In the genomic region with DNA sequence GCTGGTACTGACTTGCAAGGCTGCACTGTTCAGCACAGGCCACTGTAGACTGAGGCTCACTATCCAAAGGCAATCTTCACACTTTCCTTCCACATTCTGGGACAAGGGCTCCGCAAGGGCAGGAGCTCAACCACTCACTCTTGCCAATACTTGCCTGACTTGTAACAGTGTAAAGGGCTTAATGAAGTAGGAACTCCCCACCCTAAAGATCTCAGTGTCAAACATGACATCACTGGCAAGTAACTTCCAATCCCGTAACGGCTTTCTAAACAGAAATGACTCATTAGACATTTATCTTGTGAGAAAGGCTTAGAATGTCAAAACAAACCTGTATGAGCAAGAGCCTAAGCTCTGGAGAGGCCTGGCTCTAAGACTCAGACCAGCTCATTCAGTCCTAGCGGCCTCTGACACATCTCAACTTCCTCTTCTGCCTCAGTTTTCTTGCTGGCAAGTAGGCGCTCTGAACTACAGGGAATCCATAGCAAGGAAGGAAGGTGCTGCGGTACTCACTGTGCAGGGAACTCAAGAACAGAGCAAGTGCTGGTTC, we compare ENCODE assay signal across 8 mouse cellular contexts. TPM values are rescaled to one million over a fixed set of nuclear protein-coding genes. Genes with fewer than 3 reads are reported as not detected.
A peak's percentile ranks its signal among the peaks of the same experiment; 100 is the strongest.
DNase-seq lines count a peak whose midpoint lies in the region; ATAC-seq and TF ChIP-seq lines count a peak whose summit lies in the region.

No protein-coding gene starts in this region.

- no peak for TF ChIP-seq POLR2A in olfactory bulb, adult 2 months (IDR thresholded peaks at IDR 0.05; ENCODE audit: insufficient read depth, low read depth, low read length)

- peaks cover 19% of the 10 kb centered on the region for H3K4me1 ChIP-seq in kidney, postnatal 0 days (replicated peaks; ENCODE audit: insufficient read depth, low read length)
- peaks cover 36% of the 10 kb centered on the region for H3K4me1 ChIP-seq in intestine, embryonic 14.5 days (replicated peaks; ENCODE audit: control insufficient read depth, insufficient read depth, low read length)
- peaks cover 15% of the 10 kb centered on the region for H3K4me1 ChIP-seq in olfactory bulb, adult 2 months (ENCODE audit: control insufficient read depth, insufficient read depth, low read length)
- peaks cover 30% of the 10 kb centered on the region for H3K4me1 ChIP-seq in kidney, embryonic 15.5 days
- no peaks in the 10 kb centered on the region for H3K4me1 ChIP-seq in hindbrain, embryonic 11.5 days (replicated peaks; ENCODE audit: control insufficient read depth, insufficient read depth, low read length)

- peaks cover 34% of the 10 kb centered on the region for H3K36me3 ChIP-seq in kidney, postnatal 0 days (ENCODE audit: insufficient read depth, low read length)
- H3K36me3 ChIP-seq in intestine, embryonic 14.5 days (ENCODE audit: control insufficient read depth, insufficient read depth, low read length) = peaks cover 46% of the 10 kb centered on the region
- H3K36me3 ChIP-seq in kidney, embryonic 15.5 days = peaks cover 51% of the 10 kb centered on the region
- H3K36me3 ChIP-seq in hindbrain, embryonic 11.5 days (ENCODE audit: control insufficient read depth, insufficient read depth, low read length) = peaks cover 3% of the 10 kb centered on the region; the same call in 1 of the 2 replicates

- H3K9me3 ChIP-seq in kidney, postnatal 0 days (replicated peaks; ENCODE audit: low read length) = no peaks in the 10 kb centered on the region
- H3K9me3 ChIP-seq in intestine, embryonic 14.5 days (ENCODE audit: control insufficient read depth, low read length) = no peaks in the 10 kb centered on the region
- no peaks in the 10 kb centered on the region for H3K9me3 ChIP-seq in kidney, embryonic 15.5 days (replicated peaks)
- no peaks in the 10 kb centered on the region for H3K9me3 ChIP-seq in hindbrain, embryonic 11.5 days (ENCODE audit: control insufficient read depth, low read length)

- no peak overlapping the region for H3K4me2 ChIP-seq in kidney, postnatal 0 days (ENCODE audit: low read length)
- H3K4me2 ChIP-seq in intestine, embryonic 14.5 days (ENCODE audit: low read length) = no peak overlapping the region; the same call in 1 of the 2 replicates
- no peak overlapping the region for H3K4me2 ChIP-seq in kidney, embryonic 15.5 days
- H3K4me2 ChIP-seq in hindbrain, embryonic 11.5 days (replicated peaks; ENCODE audit: low read depth, low read length) = no peak overlapping the region

- H3K27me3 ChIP-seq in kidney, postnatal 0 days (ENCODE audit: insufficient read depth, low read length) = no peaks in the 10 kb centered on the region
- H3K27me3 ChIP-seq in intestine, embryonic 14.5 days (replicated peaks; ENCODE audit: control insufficient read depth, insufficient read depth, low read length) = no peaks in the 10 kb centered on the region
- no peaks in the 10 kb centered on the region for H3K27me3 ChIP-seq in kidney, embryonic 15.5 days
- H3K27me3 ChIP-seq in hindbrain, embryonic 11.5 days (ENCODE audit: control insufficient read depth, insufficient read depth, low read length) = no peaks in the 10 kb centered on the region

- H3K4me3 ChIP-seq in kidney, postnatal 0 days (replicated peaks; ENCODE audit: low read depth, low read length) = no peak overlapping the region
- H3K4me3 ChIP-seq in intestine, embryonic 14.5 days (ENCODE audit: low read depth, low read length) = no peak overlapping the region
- no peak overlapping the region for H3K4me3 ChIP-seq in olfactory bulb, adult 2 months (ENCODE audit: insufficient read depth, low read depth, low read length)
- H3K4me3 ChIP-seq in kidney, embryonic 15.5 days (replicated peaks) = no peak overlapping the region
- H3K4me3 ChIP-seq in hindbrain, embryonic 11.5 days (ENCODE audit: low read depth, low read length) = no peak overlapping the region

- DNase-seq in kidney, postnatal 0 days (ENCODE audit: low spot score) = peak; percentile 32
- no peak for DNase-seq in kidney, postnatal 10 days
- peak; percentile 79 for DNase-seq in NIH3T3 (ENCODE audit: low read depth)
- no peak for DNase-seq in intestine, embryonic 14.5 days (ENCODE audit: low spot score)
- DNase-seq in gastrocnemius, adult 8-10 months (ENCODE audit: low spot score in 2 of 2) = no peak
- no peak for DNase-seq in hindbrain, embryonic 11.5 days (ENCODE audit: low spot score)

- no peak for TF ChIP-seq CTCF in kidney, postnatal 0 days (IDR thresholded peaks at IDR 0.05; ENCODE audit: low read depth)
- TF ChIP-seq CTCF in olfactory bulb, adult 2 months (IDR thresholded peaks at IDR 0.05; ENCODE audit: insufficient read depth, low read depth, low read length) = no peak

- 54% methylated on average over 6 of the region's 6 CpGs for WGBS in kidney, postnatal 0 days
- WGBS in intestine, embryonic 14.5 days = 38% methylated on average over 6 of the region's 6 CpGs
- 40% methylated on average over 6 of the region's 6 CpGs for WGBS in olfactory bulb, adult 2 months
- 75% methylated on average over 6 of the region's 6 CpGs for WGBS in kidney, embryonic 15.5 days
- 89% methylated on average over 6 of the region's 6 CpGs for WGBS in hindbrain, embryonic 11.5 days

- H3K27ac ChIP-seq in kidney, postnatal 0 days = no peak overlapping the region
- peak overlapping the region; percentile 47; the same call in 1 of the 2 replicates for H3K27ac ChIP-seq in intestine, embryonic 14.5 days (ENCODE audit: low read depth)
- H3K27ac ChIP-seq in olfactory bulb, adult 2 months (ENCODE audit: insufficient read depth, low read depth, low read length) = peak overlapping the region; percentile 6; the same call in 1 of the 2 replicates
- no peak overlapping the region for H3K27ac ChIP-seq in kidney, embryonic 15.5 days
- no peak overlapping the region for H3K27ac ChIP-seq in hindbrain, embryonic 11.5 days (ENCODE audit: low read depth, low read length)

- peak; percentile 33; the same call in 1 of the 2 replicates for ATAC-seq in kidney, postnatal 0 days (replicated peaks; ENCODE audit: low FRiP score, low read depth)
- 0 out of 2 replicates have a peak, but pooled peaks have one; percentile 20 for ATAC-seq in intestine, embryonic 14.5 days (replicated peaks; ENCODE audit: low FRiP score, low TSS enrichment, low read depth)
- no peak for ATAC-seq in kidney, embryonic 15.5 days (replicated peaks; ENCODE audit: low FRiP score)
- ATAC-seq in hindbrain, embryonic 11.5 days (ENCODE audit: low FRiP score) = no peak

- no peak overlapping the region for H3K9ac ChIP-seq in kidney, postnatal 0 days (ENCODE audit: low read depth, low read length)
- no peak overlapping the region for H3K9ac ChIP-seq in intestine, embryonic 14.5 days (ENCODE audit: low read length)
- no peak overlapping the region for H3K9ac ChIP-seq in kidney, embryonic 15.5 days
- H3K9ac ChIP-seq in hindbrain, embryonic 11.5 days (ENCODE audit: low read depth, low read length) = no peak overlapping the region

RNA-seq across cellular contexts. Expression of a gene that starts 9.7 kb away (rescaled TPM):
- 453 and 458 TPM in 2 replicates for polyA plus RNA-seq in kidney, postnatal 0 days (2015; fragmentation: Nextera tagmentation; extraction: Ambion mirVana)
- 439 and 475 TPM in 2 replicates for polyA plus RNA-seq in intestine, embryonic 14.5 days (2014; fragmentation: Nextera tagmentation; extraction: Ambion mirVana)
- polyA plus RNA-seq in olfactory bulb, adult 2 months (2012; ENCODE audit: insufficient read depth, insufficient read length, low replicate concordance, missing spikeins) = 73.1 TPM in 1 of 2 replicates, not detected in the other
- polyA plus RNA-seq in kidney, embryonic 15.5 days (2015; fragmentation: Nextera tagmentation; extraction: Ambion mirVana) = 459 and 494 TPM in 2 replicates
- 100 to 1,000 TPM; 211 to 247 (median 228) TPM for total RNA-seq in gastrocnemius, adult 8-10 months (2022)
- 471 and 512 TPM in 2 replicates for polyA plus RNA-seq in hindbrain, embryonic 11.5 days (2014; fragmentation: Nextera tagmentation; extraction: Ambion mirVana)

RNA-seq across cellular contexts. Expression of a gene that starts 53.7 kb away (rescaled TPM):
- 4.9 and 5.2 TPM in 2 replicates for polyA plus RNA-seq in kidney, postnatal 0 days (2015; fragmentation: Nextera tagmentation; extraction: Ambion mirVana)
- polyA plus RNA-seq in intestine, embryonic 14.5 days (2014; fragmentation: Nextera tagmentation; extraction: Ambion mirVana) = 9.3 and 10.3 TPM in 2 replicates
- polyA plus RNA-seq in olfactory bulb, adult 2 months (2012; ENCODE audit: insufficient read depth, insufficient read length, low replicate concordance, missing spikeins) = not detected in 2 replicates
- 7.1 and 8.6 TPM in 2 replicates for polyA plus RNA-seq in kidney, embryonic 15.5 days (2015; fragmentation: Nextera tagmentation; extraction: Ambion mirVana)
- total RNA-seq in gastrocnemius, adult 8-10 months (2022) = 10 to 100 TPM in 1 of 4 experiments, 1 to 10 TPM in 3; 9.5 to 11.2 (median 9.8) TPM
- polyA plus RNA-seq in hindbrain, embryonic 11.5 days (2014; fragmentation: Nextera tagmentation; extraction: Ambion mirVana) = 10.2 and 12.2 TPM in 2 replicates

Comparison
In these comparisons a context has a peak if more than half of its experiments do, and no peak if none do; other contexts are left out.
1. ATAC-seq: peak in kidney, postnatal 0 days (single experiment) and intestine, embryonic 14.5 days (single experiment); none in kidney, embryonic 15.5 days (single experiment) and hindbrain, embryonic 11.5 days (single experiment).
2. DNase-seq: peak in kidney, postnatal 0 days (single experiment) and NIH3T3 (single experiment); none in kidney, postnatal 10 days (single experiment), intestine, embryonic 14.5 days (single experiment), gastrocnemius, adult 8-10 months (0 of 2) and hindbrain, embryonic 11.5 days (single experiment).
3. H3K27ac ChIP-seq: peak in intestine, embryonic 14.5 days (single experiment) and olfactory bulb, adult 2 months (single experiment); none in kidney, postnatal 0 days (single experiment), kidney, embryonic 15.5 days (single experiment) and hindbrain, embryonic 11.5 days (single experiment).